Mouse (Mus musculus) CH12F3 (cell line): ENCODE data around the gene Lonrf2.

Source experiments
- in situ Hi-C: fragments of 300-500 bp; cut with MboI; formaldehyde crosslinking; loops from 2 replicates; pipeline ENCODE4 v1.14.3; 2020; ENCODE audit warnings: low sequenced_read_pairs

Lonrf2 gene

DNA sequence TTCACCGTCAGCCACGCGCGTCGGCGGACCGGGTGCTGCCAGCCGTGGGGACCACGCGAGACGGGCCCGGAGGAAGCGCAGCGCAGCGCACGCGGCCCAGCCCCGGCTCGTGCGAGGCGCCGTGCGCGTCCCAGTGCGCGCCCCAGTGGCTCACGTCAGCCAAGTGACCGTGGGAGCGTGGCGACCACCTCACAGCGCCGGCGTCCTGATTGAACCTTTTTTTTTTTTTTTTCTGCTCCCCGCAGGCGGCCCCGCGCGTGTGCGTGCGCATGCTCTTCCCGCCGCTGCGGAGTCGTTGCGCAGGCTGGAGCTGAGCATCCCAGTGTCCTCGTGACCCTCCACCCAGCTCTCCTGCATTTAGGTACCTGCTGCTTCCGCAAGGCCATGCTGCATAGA lies at the start of gene Lonrf2:
Lonrf2 (minus strand) TSS at position 235 of the 396 bp plus-strand sequence.
- in situ Hi-C loops, result no loop called here

- in situ Hi-C loops, result no loop called here
Observed at GRCm38 (mm10) chr1:38885956-38886355, 49.4 kb upstream of the Lonrf2 start.

GRCm38 (mm10) chr1:38883766-38884165 lies 47.3 kb upstream of the Lonrf2 start:
- in situ Hi-C loops, result no loop called here

DNA sequence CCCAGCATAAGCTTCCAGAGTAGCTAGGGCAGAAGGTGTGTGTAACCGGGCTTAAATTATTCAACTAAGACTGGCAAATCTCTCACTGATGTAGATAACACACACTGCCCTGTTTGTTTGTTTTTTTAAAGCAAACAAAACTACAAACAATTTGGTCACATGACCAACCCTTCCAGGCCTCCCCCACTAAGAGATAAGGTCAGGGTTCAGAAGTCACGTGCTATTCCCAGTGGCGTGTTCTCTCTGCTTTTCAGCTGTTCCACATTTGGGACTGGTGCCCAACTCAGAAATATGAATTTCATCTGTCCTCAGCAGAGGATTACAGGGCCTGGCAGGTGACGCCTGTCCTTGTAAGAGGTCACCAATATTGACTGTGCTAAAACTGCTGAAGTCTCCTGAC lies 46.2 kb upstream of the Lonrf2 start:
- in situ Hi-C loops, result no loop called here

- in situ Hi-C loops, result no loop called here
Observed at GRCm38 (mm10) chr1:38881366-38881765, 44.9 kb upstream of the Lonrf2 start.

DNA sequence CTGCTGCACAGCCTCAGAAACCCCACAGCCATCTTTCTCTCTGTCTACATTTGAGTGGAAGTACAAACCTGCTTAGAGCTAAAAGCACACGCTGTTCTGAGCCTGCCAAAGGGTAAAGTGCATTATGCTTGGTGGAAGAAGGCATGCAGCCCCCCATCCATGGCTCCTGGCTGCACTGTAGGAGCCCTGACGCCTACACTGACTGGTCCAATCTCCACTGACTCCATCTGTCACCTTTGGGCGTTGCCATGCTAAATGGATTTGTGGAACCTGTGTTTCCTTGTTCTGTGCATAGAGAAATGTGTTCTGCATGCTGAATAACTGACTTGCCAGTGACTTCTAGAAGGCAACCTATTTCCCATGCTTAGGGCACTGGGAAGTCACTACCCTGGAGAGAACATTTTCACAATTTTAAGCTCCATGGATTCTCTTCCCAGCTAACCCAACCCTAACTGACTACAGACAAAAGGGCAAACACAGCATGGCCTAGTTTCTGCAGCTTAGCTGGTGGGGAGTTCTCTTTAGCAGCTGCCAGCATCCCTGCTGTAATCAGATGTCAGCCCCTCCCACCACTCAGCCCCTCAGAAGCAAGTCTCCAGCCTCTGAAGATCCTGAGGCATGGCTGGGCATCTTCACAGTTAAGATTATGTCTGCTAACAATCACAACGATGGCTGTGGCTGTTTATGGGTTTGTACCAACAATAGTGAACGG lies 40.3 kb upstream of the Lonrf2 start:
- in situ Hi-C loops, result no loop called here

GRCm38 (mm10) chr1:38873911-38874310 lies 37.4 kb upstream of the Lonrf2 start:
- in situ Hi-C loops, result no loop called here

GRCm38 (mm10) chr1:38871834-38872233 lies 35.3 kb upstream of the Lonrf2 start:
- in situ Hi-C loops, result no loop called here

DNA sequence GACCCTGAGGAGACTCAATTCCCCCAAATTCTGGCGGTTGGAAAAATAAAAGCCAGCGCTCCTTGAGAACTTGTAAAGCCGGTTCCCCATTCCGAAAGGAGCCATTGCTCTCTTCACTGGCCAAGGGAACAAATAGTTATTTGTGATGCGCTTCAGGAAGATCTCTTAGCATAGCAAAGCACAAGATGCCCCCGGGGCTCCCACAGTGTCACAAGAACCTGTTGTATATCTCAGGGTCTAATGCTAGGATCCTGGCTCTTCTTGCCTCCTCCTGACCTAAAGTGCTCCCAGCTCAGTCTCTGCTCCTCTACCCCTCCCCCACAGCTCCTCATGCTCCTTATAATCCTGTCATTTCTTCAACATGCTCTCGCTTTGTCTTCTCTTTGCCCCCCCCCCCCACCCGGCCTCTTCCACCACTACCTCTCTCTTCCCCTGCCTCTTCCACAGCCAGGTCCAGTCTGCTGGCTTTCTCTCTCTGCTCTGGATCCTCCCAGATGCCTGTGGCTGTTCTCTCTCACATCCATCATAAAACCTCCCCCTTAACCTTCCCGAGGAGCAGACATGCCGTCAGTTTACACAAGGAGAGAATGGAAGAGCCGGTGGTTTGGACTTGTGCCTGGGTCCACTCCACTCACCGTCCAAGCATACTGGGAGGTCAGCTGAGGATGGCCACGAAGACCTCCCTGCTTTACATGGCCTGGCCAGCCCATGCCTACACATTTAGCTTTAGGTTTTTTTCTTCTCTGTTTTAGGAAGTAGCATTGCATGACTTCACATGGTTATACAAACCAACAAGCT lies 33.1 kb upstream of the Lonrf2 start:
- in situ Hi-C loops, result no loop called here

- in situ Hi-C loops, result no loop called here
Observed at GRCm38 (mm10) chr1:38866242-38866641, 29.7 kb upstream of the Lonrf2 start.

- in situ Hi-C loops, result no loop called here
Observed at GRCm38 (mm10) chr1:38864341-38864740, 27.8 kb upstream of the Lonrf2 start.

DNA sequence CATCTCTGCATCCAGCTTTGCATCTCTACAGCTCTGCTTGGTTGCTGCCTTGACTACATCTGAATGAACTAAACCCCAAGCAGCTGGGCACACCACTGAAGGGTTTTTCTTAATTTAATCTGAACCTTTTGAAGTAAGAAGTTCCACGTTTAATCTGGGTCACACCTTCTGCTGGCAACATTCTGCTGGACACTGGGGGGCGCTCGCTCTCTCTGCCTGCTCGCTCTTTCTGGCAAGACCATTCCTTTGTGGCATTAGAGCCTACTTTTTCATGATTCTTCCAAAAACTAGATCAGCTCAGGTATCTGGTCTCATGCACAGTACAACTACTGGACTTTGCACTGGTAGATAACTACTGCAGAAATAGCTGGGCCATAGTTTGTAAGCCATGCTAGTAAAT lies 25.7 kb upstream of the Lonrf2 start:
- in situ Hi-C loops, result no loop called here

DNA sequence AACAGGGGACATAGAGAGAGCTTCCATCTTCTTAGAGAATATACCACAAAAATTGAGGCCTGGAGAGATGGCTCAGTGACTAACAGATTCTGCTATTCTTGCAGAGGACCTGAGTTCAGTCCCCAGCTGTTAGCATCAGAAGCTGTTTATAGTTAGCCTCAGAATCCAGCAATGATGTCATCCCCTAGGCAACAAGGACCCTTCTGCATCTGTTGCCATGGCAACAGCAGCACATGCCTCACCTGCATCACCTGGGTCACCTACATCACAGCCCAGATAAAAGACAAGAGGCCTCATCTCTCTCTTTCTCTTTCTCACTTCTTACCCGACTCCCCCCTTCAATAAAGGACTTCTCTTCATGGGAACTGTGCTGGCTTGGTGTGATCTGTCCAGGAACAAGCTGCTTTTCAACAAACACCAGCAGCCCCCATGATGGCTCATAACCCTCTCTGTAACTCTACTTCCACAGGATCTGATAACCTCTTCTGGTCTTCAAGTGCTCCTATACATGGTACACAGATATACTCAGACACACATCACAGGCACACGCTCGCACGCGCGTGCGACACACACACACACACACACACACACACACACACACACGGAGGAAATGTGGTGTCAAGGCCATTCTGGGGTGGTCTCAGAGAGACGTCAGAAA lies 24.5 kb upstream of the Lonrf2 start:
- in situ Hi-C loops, result no loop called here

DNA sequence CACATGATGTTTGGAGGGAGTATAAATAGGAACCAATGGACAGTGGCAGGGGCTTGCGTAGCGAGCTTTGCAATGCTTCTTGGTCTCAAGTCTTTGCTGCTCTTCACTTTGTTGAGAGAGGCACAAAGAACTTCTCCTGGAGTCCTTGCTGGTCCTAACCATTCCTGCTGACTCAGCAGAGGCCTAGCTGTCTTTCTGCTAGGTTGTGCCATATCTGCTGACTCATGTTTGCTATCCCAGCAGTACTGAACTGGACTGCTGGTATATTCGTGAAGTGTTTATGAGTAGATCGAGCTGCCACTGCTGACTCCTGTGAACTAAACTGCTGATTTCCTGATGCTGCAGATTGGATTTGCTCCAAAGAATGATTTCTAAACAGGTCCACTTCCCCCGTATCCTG lies 23.7 kb upstream of the Lonrf2 start:
- in situ Hi-C loops, result no loop called here

- in situ Hi-C loops, result no loop called here
Observed at GRCm38 (mm10) chr1:38856196-38856595, 19.7 kb upstream of the Lonrf2 start.

DNA sequence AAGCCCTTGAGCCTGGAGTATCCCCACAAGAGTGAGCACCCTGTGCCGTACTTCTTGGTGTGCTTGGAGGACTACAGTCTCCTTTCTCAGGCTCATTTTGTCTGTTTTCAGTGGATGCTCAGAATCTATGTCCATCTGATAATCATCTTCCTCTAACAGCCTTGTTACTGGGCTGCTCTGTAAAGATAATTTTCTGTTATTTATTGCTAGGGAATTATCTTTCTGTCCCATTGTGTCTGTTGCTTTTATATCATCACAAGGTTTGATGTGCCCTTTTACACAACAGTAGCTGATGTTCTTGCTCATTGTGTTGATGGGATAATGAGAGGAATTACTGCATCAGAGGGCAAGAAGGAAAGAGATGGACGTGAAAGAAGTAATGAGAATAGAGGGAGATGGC lies 15.7 kb upstream of the Lonrf2 start:
- in situ Hi-C loops, result no loop called here

- in situ Hi-C loops, result no loop called here
Observed at GRCm38 (mm10) chr1:38850650-38851049, 14.1 kb upstream of the Lonrf2 start.

DNA sequence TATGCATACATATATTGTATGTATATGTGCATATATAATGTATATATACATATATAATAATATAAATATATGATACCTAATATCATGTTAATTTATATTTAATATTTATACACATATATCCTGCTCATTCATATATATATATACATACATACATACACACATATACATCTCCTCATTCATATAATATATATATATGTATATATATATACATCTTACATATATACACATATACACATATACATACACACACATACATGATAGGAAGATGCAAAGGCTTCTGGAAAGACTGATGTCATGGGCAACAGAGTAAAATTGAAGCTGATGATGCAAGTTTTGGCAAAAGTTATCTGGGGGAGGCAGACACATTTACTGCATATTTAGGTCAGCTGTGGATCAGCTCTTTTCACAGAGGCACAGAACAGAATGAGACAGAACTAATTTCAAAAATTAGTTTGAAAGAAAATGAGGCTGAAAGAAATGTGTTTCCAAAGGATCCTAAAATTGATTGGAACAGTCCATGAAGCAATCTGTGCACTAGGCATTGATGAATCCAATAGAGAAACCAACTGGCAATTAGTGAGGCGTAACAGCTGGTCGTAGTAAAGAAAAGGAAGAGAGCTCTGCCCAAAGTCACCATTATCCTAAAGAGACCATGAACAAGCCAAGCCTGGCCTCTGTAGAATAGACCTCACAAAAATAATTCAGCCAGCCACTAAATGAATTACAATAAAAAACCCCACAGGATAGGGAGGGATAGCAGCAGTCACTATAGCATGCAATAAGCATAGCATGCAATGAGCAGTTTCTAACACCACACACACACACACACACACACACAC lies 12.2 kb upstream of the Lonrf2 start:
- in situ Hi-C loops, result no loop called here

GRCm38 (mm10) chr1:38847975-38848374 lies 11.5 kb upstream of the Lonrf2 start:
- in situ Hi-C loops, result no loop called here

GRCm38 (mm10) chr1:38843275-38843674 lies 6.8 kb upstream of the Lonrf2 start:
- in situ Hi-C loops, result no loop called here

DNA sequence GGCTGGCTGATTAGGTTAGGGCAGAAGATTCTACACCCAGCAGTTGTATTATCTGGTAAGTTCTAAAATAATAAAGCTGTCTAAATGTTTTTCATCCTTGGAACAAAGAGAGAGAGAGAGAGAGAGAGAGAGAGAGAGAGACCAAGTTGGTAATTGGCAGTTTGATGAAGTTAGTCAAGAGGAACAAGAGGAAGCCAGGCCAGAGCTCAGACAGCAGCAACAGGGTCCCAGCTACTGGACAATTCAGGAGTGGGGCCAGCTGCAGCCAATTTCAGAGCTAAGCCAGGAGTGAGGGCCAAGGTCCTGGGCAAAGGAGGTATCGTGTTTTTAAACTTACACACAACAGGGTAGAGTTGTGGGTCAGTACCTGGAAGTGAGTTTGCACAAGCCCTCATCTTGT lies 6.3 kb upstream of the Lonrf2 start:
- in situ Hi-C loops, result no loop called here
